Mouse (Mus musculus): Measurements from ENCODE around the gene Rag1. TPM values are rescaled to one million over a fixed set of nuclear protein-coding genes. Genes with fewer than 3 reads are reported as not detected.

Gene Rag1
- total and polyA plus RNA-seq, 3 experiments, result not detected

GRCm38 (mm10) chr2:101652921-101653597, 3.8 kb upstream of the Rag1 start:
- H3K4me3 ChIP-seq (replicated peaks in 1 of 3; ENCODE audit: low read depth in 2 of 3, low read length in 2 of 3, poor library complexity in 1 of 3), result no peak overlapping the region
- peaks cover 51% of the 10 kb centered on the region for H3K27me3 ChIP-seq (replicated peaks)
- no peaks in the 10 kb centered on the region for H3K9me3 ChIP-seq (replicated peaks; ENCODE audit: low read length)
- H3K36me3 ChIP-seq (replicated peaks in 1 of 2; ENCODE audit: control insufficient read depth in 1 of 2, insufficient read depth in 1 of 2, low read length in 1 of 2), result no peaks in the 10 kb centered on the region
- TF ChIP-seq TBP (conservative IDR thresholded peaks at IDR 0.05; ENCODE audit: low read depth, low read length) (no peak), NRF1 (IDR thresholded peaks at IDR 0.05; ENCODE audit: low read depth, low read length) (no peak), KAT2A (IDR thresholded peaks at IDR 0.05; ENCODE audit: insufficient replicate concordance, low read length) (no peak), MAZ (IDR thresholded peaks at IDR 0.05; ENCODE audit: low read depth, low read length) (no peak), RAD21 (IDR thresholded peaks at IDR 0.05; ENCODE audit: low read depth, low read length) (peak; percentile 78), ZC3H11A (IDR thresholded peaks at IDR 0.05; ENCODE audit: low read depth, low read length) (no peak), USF1 (IDR thresholded peaks at IDR 0.05; ENCODE audit: low read depth, low read length) (no peak), CTCF (conservative IDR thresholded peaks at IDR 0.05 in 1 of 2, IDR thresholded peaks at IDR 0.05 in 1 of 2; ENCODE audit: low read depth in 2 of 2, low read length in 2 of 2) (peak; percentile 30 to 73; a peak in 2 of 4 replicates), SIN3A (IDR thresholded peaks at IDR 0.05; ENCODE audit: low read length) (no peak), SMC3 (IDR thresholded peaks at IDR 0.05; ENCODE audit: low read depth, low read length) (peak; percentile 61), IRF4 (IDR thresholded peaks at IDR 0.05; ENCODE audit: low read depth, low read length) (no peak)
- no peak overlapping the region for H3K9ac ChIP-seq (ENCODE audit: insufficient read depth, low read depth)
- no peak overlapping the region for H3K27ac ChIP-seq (ENCODE audit: insufficient read depth, low read depth)
- H3K4me1 ChIP-seq (ENCODE audit: control insufficient read depth in 1 of 2, insufficient read depth in 2 of 2), result no peaks in the 10 kb centered on the region
- no peak overlapping the region; the same call in 1 of the 2 replicates for H3K4me2 ChIP-seq (ENCODE audit: insufficient read depth, low read depth, poor library complexity, severe bottlenecking)
- no peaks in the 10 kb centered on the region for H3K79me2 ChIP-seq (replicated peaks; ENCODE audit: control insufficient read depth, extremely low read depth, insufficient read depth, poor library complexity, severe bottlenecking)
- dilution Hi-C loops (cut with MboI; ENCODE audit: extremely low pct_ligation_motif_present, extremely low pct_unique_long_range_greater_than_20kb, low sequenced_read_pairs), result no loop called here
- peak; percentile 41 for DNase-seq (ENCODE audit: extremely low read depth)
- in situ Hi-C loops (cut with MboI; ENCODE audit: low pct_ligation_motif_present, low pct_unique_long_range_greater_than_20kb, low sequenced_read_pairs), result no loop called here

GRCm38 (mm10) chr2:101652204-101652920, 3.1 kb upstream of the Rag1 start:
- peaks cover 53% of the 10 kb centered on the region for H3K27me3 ChIP-seq (replicated peaks)
- no peak overlapping the region for H3K4me3 ChIP-seq (replicated peaks in 1 of 3; ENCODE audit: low read depth in 2 of 3, low read length in 2 of 3, poor library complexity in 1 of 3)
- no peak for DNase-seq (ENCODE audit: extremely low read depth)
- no peak for TF ChIP-seq ZKSCAN1 (IDR thresholded peaks at IDR 0.05; ENCODE audit: borderline replicate concordance, low read depth, low read length)
- TF ChIP-seq CHD1 (IDR thresholded peaks at IDR 0.05; ENCODE audit: low read depth, low read length), result no peak
- no peak for TF ChIP-seq MAFK (IDR thresholded peaks at IDR 0.05; ENCODE audit: insufficient replicate concordance, low read length)
- TF ChIP-seq MEF2A (IDR thresholded peaks at IDR 0.05; ENCODE audit: borderline replicate concordance, low read depth, low read length), result no peak
- TF ChIP-seq NELFE (IDR thresholded peaks at IDR 0.05; ENCODE audit: low read depth, low read length), result no peak
- TF ChIP-seq MYC (IDR thresholded peaks at IDR 0.05; ENCODE audit: low read depth, low read length), result no peak
- no peak for TF ChIP-seq HCFC1 (IDR thresholded peaks at IDR 0.05; ENCODE audit: low read depth, low read length)
- no peak for TF ChIP-seq JUN (IDR thresholded peaks at IDR 0.05; ENCODE audit: insufficient read depth, low read depth, low read length)
- no peak for TF ChIP-seq EP300 (IDR thresholded peaks at IDR 0.05; ENCODE audit: low read length)
- no peak for TF ChIP-seq MXI1 (IDR thresholded peaks at IDR 0.05; ENCODE audit: low read depth, low read length)
- no peak for TF ChIP-seq ELF1 (IDR thresholded peaks at IDR 0.05; ENCODE audit: low read depth, low read length)
- TF ChIP-seq PAX5 (IDR thresholded peaks at IDR 0.05; ENCODE audit: low read length), result no peak
- TF ChIP-seq TCF12 (IDR thresholded peaks at IDR 0.05; ENCODE audit: low read depth, low read length), result no peak
- no peak for TF ChIP-seq USF1 (IDR thresholded peaks at IDR 0.05; ENCODE audit: low read depth, low read length)
- no peak for TF ChIP-seq CTCF (conservative IDR thresholded peaks at IDR 0.05 in 1 of 2, IDR thresholded peaks at IDR 0.05 in 1 of 2; ENCODE audit: low read depth in 2 of 2, low read length in 2 of 2)
- TF ChIP-seq SMC3 (IDR thresholded peaks at IDR 0.05; ENCODE audit: low read depth, low read length), result no peak
- H3K27ac ChIP-seq (ENCODE audit: insufficient read depth, low read depth), result no peak overlapping the region
- no peaks in the 10 kb centered on the region for H3K9me3 ChIP-seq (replicated peaks; ENCODE audit: low read length)
- in situ Hi-C loops (cut with MboI; ENCODE audit: low pct_ligation_motif_present, low pct_unique_long_range_greater_than_20kb, low sequenced_read_pairs), result no loop called here
- dilution Hi-C loops (cut with MboI; ENCODE audit: extremely low pct_ligation_motif_present, extremely low pct_unique_long_range_greater_than_20kb, low sequenced_read_pairs), result no loop called here
- H3K36me3 ChIP-seq (replicated peaks in 1 of 2; ENCODE audit: control insufficient read depth in 1 of 2, insufficient read depth in 1 of 2, low read length in 1 of 2), result no peaks in the 10 kb centered on the region
- H3K9ac ChIP-seq (ENCODE audit: insufficient read depth, low read depth), result no peak overlapping the region
- no peak overlapping the region; the same call in 1 of the 2 replicates for H3K4me2 ChIP-seq (ENCODE audit: insufficient read depth, low read depth, poor library complexity, severe bottlenecking)
- no peaks in the 10 kb centered on the region for H3K79me2 ChIP-seq (replicated peaks; ENCODE audit: control insufficient read depth, extremely low read depth, insufficient read depth, poor library complexity, severe bottlenecking)
- no peaks in the 10 kb centered on the region for H3K4me1 ChIP-seq (ENCODE audit: control insufficient read depth in 1 of 2, insufficient read depth in 2 of 2)
